ENCODE assay signal across 16 mouse cellular contexts in the genomic region with DNA sequence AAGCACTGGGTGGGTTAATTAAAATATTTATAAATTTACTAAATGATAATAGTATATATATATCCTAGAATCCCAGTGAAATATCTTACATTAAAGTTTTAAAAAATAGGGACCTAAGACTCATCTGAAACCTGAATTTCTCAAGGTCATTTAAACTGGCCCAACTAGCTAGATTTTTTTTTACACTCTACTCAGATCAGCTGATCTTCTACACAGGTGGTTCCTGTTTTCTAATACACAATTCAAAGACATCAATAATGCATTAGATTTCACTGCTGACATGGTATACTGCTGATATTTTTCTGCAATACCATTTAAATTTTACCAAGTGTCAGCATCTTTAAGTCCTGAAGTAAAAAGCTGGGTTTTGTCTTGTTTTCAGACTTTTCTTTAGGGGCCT.
"Had no signal": no experiment of that assay in that cellular context is flagged by ENCODE, and none has a peak within 500 bp of the region (broad histone marks: within the 10 kb centered on the region; RNA-seq: fewer than 3 reads in every experiment).

No protein-coding gene starts in this region.

- H3K4me3 ChIP-seq: neural tube, embryonic 13.5 days; neural tube, embryonic 15.5 days; stomach, embryonic 15.5 days had no signal

- H3K9me3 ChIP-seq: neural tube, embryonic 13.5 days; neural tube, embryonic 15.5 days; stomach, embryonic 15.5 days had no signal

- H3K9ac ChIP-seq: neural tube, embryonic 13.5 days; neural tube, embryonic 15.5 days; stomach, embryonic 15.5 days had no signal

- H3K27ac ChIP-seq: neural tube, embryonic 13.5 days; neural tube, embryonic 15.5 days; stomach, embryonic 15.5 days; stomach, postnatal 0 days had no signal

- H3K36me3 ChIP-seq: neural tube, embryonic 13.5 days; neural tube, embryonic 15.5 days; stomach, embryonic 15.5 days had no signal

- H3K4me1 ChIP-seq: neural tube, embryonic 15.5 days; stomach, embryonic 15.5 days had no signal

- H3K4me2 ChIP-seq: neural tube, embryonic 13.5 days; neural tube, embryonic 15.5 days; stomach, embryonic 15.5 days had no signal

- DNase-seq: retina, postnatal 1 day; right cerebral cortex, adult 18-20 months; right cerebral cortex, postnatal 14 days; right cerebral cortex, postnatal 25 days; right cerebral cortex, postnatal 4 days; spleen, adult 18-20 months; thymus, adult 18-20 months; thymus, adult 2 months; thymus, postnatal 14 days; thymus, postnatal 25 days; thymus, postnatal 36 days; thymus, postnatal 4 days had no signal

- H3K27me3 ChIP-seq: neural tube, embryonic 13.5 days; neural tube, embryonic 15.5 days; stomach, embryonic 15.5 days had no signal
